Mouse (Mus musculus) brain, embryonic 14.5 days (tissue): ENCODE results near the gene Dppa5a. TPM values are rescaled to one million over a fixed set of nuclear protein-coding genes. Genes with fewer than 3 reads are reported as not detected.
"Not testable (repeated sequence)": the region's sequence is repeated elsewhere in the genome, so short reads cannot be mapped to it uniquely, and the experiment has no call there.

ENCODE experiments used
- DNase-seq: peaks from one replicate; pipeline ENCODE4 v3.0.0-alpha.2; 2011; ENCODE audit warnings: low read depth
- CTCF ChIP-seq: fragments of 200-500 bp; IDR thresholded peaks from 2 replicates; pipeline ENCODE4 v1.5.1; 2012; ENCODE audit warnings: inconsistent platforms, mild to moderate bottlenecking, moderate library complexity, borderline replicate concordance; ENCODE audit not compliant: insufficient read depth, insufficient read length; ENCODE audit errors: extremely low read depth
- POLR2A ChIP-seq: fragments of 200-500 bp; IDR thresholded peaks from 2 replicates; pipeline ENCODE4 v1.6.1; 2012; ENCODE audit warnings: mild to moderate bottlenecking, inconsistent platforms, borderline replicate concordance; ENCODE audit not compliant: poor library complexity, insufficient read depth, insufficient read length, severe bottlenecking; ENCODE audit errors: extremely low read depth
- polyA plus RNA-seq: library from polyadenylated mRNA; depleted of rRNA; stranded (reverse); fragments of >200 nt; gene quantifications from 2 replicates; pipeline ENCODE4 v1.2.3, GENCODE M21; 2012

Dppa5a gene
- polyA plus RNA-seq, 1 experiment: 4.1 TPM

DNA sequence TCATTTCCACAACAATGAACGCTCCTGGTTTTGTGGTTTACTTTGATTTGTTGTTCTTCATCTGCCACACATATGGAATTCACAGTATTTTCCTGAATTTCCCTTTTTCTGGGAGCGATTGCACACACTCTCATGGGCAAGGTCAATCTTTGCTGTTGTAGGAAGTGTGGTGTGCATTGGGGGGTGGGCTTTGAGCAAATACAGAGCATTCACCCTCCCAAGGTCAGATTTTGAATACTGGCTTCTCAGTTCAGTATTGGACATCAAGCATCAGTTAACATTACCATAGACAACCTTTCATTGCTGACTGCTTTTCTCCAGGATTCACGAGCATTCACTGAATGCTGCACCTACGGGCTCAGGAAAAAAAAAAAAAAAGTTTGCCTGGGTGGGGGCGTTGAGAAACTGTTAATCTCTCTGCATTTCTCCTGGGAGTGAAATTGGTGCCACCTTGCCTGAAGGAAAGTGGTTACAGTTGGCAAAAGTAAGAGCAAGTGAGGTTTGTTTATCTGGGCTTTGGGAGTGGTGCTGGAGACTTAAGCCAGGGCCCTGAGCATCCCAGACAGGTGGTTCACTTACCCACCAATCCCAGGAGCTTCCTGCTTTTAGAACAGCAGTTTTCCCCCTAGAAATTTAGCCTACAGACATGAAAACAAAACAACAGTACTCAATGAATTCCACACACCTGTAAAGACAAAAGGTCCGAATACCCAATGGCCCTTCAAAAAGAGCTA lies 8.1 kb downstream of the Dppa5a start:
- no peak for TF ChIP-seq POLR2A
- TF ChIP-seq CTCF: no peak
- no peak for DNase-seq

DNA sequence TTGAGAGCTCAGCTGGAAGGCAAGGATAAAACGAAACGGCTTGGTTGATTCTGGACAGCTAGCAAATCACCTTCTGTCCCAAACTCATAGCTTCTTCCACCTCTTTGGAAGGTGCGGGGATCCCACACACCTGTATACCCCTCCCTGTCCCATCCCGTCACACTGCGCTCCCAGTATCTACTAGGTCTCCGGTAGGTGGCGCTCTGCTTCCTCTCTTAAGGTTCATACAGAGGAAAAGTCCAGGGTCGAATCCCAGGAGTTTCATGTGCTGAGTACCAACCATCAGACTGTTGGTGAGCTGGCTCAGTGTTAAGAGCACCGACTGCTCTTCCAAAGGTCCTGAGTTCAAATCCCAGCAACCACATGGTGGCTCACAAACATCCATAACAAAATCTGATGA lies 9.9 kb downstream of the Dppa5a start:
- no peak for TF ChIP-seq POLR2A
- TF ChIP-seq CTCF: peak; percentile 68

DNA sequence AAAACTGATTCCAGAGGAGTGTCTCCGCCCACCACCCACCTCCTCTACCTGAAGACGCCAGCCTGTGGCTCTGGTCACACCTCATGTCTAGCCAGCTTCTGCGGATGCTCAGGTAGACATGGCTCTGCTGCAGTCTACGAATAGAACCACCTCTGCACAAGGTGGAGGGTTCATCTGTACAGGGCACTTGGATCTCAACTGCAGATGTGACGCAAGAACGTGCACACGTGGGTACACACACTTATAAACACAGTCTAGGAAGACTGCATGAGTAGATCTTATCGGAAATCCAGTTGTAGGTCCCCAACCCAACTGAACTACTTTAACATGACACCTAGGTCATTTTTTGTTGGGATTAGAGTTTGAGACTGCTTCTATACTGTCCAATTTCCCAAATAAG lies 12.4 kb downstream of the Dppa5a start, which contains the start of gene Gsta2:
Gene Gsta2, minus strand, starts transcription at position 178 of the 400 bp plus-strand sequence.
- TF ChIP-seq POLR2A (no peak), CTCF (no peak)

More for the DNA sequence above, 9.9 kb downstream of the Dppa5a start:
- peak; percentile 78 for DNase-seq

DNA sequence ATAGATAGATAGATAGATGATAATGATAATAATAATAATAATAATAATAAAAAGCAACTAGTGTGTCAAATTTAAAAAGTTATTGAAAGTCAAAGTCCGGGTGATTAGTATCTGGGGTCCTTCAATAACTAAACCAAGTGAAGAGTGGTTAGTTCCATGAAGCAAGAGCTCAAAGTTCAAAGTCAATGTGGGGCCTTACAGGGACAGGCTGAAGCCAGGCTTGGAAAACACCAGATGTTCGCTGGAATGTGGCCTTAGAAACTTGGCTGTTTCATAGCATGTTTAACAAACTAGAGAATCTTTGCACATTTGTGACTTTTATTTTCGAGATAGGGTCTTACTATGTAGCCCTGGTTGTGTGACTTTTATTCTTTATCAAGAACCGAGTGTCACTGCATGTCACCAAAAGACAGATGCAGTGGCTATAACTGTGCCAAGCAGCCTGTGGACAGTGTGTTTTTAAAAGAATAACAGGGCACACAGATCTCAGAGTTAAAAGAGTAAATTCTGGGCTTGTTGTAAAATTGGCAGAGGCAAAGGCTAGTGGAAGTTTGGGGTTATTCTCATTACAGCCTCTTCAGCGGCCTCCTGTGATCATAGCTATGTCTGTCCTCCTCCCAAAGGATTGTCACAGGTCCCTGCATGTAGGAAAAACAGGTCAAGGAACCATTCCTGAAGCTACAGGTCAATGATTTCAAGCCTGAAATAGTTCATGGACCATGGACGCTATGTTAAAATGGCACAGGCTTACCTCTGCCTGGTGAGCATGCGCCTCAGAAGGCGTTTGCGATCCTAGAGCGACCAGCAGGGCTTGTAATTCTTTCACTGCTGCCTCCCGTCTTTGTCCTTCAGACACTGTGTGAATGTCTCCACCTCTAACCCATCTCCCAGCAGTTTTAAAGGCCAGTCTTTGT lies 13.1 kb downstream of the Dppa5a start:
- no peak for TF ChIP-seq CTCF
- TF ChIP-seq POLR2A: no peak
- no peak for DNase-seq

More for the DNA sequence above, 12.4 kb downstream of the Dppa5a start, which contains the start of gene Gsta2:
- DNase-seq: no peak

DNA sequence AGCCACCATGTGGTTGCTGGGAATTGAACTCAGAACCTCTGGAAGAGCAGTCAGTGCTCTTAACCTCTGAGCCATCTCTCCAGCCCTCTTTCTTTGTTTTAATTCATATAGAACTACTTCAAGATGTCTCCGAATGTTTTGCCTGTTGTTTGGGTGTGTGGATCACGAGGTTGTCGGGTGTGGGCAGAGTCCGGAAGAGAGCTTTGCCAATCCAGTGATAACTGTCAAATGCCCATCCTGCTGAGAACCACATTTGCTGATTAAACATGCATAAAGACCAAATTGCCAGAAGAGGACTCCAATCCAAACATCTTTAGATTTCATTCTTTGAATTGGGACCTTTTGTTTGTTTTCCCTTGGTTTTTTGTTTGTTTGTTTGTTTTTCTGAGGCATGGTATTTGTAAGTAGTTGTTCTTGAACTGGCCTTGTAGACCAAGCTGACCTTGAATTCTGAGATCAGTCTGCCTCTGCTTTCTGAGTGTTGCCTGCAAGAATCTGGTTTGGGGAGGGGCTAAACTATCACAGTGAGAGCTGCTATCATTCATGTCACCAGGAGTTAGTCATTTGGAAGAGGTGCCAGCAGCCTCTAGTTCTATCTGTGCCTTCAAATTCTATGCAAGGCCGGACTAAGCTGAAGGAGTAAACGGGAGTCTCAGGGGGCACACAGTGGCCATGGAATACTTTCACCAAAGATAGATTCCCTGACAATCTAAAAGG lies 16.3 kb downstream of the Dppa5a start:
- TF ChIP-seq POLR2A: no peak
- no peak for DNase-seq

DNA sequence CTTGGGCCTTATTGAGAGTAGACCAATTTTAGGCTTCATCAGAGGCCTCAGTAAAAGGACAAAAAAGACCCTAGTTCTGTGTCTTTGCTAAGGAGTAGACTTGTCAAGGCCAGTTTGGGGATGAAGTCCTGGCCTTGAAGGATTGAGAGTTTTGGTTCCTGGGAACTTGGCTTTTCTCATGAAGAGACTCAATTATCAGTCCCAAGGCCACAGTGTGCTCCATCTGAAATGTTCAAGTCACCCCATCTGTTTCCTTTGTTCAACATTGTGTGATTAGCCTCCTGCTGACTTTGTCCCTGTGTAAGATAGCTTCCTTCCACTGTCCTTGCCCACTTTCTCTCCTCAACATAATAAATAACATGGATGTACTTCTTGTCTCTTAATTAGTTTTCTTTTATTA lies 18.0 kb downstream of the Dppa5a start:
- not testable (repeated sequence) for DNase-seq

DNA sequence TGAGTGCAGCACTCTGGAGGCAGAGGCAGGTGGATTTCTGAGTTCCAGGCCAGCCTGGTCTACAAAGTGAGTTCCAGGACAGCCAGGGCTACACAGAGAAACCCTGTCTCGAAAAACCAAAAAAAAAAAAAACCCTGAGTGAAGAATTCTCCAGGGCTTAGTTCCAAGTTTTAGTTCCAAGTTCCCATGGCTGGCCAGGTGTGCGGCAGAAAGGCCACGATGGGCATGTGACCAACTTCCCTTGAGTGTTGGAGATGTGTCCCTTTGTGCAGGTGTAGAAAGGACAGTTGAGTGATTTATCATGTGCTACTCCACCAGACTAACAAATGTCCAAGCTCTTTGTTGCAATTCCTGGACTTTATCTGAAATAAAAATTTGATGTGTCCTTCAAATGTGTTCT lies 18.8 kb downstream of the Dppa5a start:
- not testable (repeated sequence) for DNase-seq

DNA sequence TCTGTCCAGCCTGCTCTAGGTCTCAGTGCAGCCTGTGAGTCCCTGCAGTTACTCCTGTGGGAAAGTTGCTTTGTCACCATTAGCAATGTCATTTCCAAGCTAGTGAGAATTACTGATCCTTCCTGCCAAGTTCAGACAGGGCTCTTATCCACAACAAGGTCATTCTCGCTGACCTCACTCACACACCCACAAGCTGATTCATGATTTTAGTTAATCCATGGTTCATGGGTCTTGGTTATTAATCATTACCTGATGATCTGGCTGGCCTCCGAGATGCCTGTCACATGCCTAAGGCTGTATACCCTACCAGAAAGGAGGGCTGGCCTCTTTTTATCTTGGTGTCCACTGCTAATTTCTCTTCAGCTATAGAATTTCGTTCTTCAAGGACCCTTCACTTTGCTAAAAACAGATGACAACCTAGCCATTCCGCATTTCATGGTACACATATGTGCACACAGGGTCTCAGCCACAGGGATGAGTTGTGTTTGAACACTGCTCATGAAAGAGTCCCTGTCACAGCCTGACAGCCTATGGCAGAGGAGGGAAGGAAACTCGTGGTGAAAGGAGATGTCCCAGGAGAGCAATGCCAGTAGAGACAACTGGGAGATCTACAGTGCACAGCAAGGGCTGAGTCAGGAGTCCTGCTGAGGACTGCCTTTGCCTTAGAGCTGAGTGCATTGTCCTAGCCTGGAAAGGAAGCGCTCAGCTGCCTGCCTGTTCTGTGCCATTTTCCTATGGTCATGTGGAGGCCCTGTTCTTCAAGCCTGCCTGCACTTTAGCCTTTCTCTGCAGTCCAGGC lies 19.6 kb downstream of the Dppa5a start:
- not testable (repeated sequence) for DNase-seq

DNA sequence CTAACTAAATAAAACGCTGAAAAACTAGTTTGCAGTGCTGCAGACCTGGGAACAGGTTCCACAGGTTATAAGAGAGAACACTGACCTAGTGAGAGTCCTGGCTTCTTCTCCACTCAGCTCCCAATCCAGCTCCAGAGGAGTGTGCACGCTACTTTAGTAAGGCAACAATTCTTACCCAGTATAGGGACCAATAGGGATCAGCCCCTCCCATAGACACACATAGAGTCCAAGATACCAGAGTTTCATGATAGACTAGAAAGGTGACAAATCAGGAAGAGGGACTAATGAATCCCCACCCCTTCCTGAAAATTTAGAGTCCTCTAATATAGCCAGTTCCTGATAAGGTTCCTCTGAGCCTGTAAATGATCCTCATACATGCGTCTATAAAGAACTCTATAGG lies 21.0 kb downstream of the Dppa5a start:
- no peak for DNase-seq
- TF ChIP-seq POLR2A (no peak), CTCF (no peak)

DNA sequence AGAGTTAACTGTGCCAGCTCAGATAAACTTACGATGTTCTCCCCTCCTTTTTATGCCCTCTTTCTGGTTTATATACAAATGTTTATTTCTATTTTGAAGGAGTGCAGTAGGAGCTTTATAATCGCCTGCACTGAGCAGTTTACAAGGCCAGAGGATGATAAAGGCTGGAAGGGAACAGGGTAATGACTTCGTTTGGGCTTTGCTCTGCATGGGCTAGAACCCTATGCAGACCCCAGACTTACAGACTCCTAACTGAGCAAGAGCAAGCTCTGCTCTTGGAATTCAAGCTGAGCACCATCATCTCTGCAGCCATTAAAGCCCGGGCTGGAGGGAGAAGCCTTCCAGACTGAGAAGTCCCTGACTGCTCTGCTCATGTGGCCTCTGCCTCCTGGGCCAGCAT lies 22.7 kb downstream of the Dppa5a start:
- DNase-seq: not testable (repeated sequence)

DNA sequence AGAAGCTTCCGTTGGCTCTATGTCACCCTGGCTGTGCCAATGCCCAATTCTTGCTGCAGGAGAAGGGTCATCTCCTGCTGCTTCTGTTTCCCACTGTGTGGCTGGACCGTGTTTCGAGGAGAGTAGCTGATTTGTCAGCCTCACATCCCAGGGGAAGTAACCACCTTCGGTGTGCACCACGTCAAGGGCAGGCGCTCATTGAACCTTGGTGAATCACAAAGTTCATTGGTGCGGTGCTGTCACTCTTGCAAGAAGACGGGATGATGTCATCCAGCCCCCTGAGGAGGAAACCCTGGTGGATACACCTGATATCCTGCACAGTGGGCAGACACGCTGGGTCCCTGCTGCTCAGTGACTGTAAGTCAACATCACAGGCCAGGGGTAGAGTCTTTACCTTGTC lies 24.9 kb downstream of the Dppa5a start:
- DNase-seq: not testable (repeated sequence)

DNA sequence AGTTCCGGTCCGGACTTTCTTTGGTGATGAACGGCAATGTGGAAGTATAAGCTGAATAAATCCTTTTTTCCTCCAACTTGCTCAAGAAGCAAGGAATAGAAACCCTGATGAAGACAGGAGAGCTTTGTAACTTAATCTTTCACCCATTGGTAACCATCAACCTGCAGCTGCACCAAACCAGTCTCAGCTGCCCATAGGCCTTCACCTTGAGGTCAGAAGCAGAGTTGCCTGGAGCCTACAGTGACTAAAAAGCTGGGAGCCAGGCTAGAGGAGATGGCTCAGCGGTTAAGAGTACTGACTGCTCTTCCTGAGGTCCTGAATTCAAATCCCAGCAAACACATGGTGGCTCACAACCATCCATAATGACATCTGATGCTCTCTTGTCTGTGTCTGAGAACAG lies 25.5 kb downstream of the Dppa5a start:
- DNase-seq: not testable (repeated sequence)
